Mouse (Mus musculus) thymus, postnatal 25 days (tissue): ENCODE measurements at regions not wholly inside any gene's neighbourhood (a gene's known extent, or its start where the extent isn't known, plus 50 kb on each side); places are given as distances from the start of the nearest gene placed in this dataset.
"Not testable (repeated sequence)": the region's sequence is repeated elsewhere in the genome, so short reads cannot be mapped to it uniquely, and the experiment has no call there.

ENCODE experiments used
- DNase-seq: peaks from one replicate; pipeline ENCODE4 v3.0.0; 2022

GRCm38 (mm10) chr19:59516957-59517356 lies 58.8 kb downstream of the Emx2 start:
- no peak for DNase-seq

DNA sequence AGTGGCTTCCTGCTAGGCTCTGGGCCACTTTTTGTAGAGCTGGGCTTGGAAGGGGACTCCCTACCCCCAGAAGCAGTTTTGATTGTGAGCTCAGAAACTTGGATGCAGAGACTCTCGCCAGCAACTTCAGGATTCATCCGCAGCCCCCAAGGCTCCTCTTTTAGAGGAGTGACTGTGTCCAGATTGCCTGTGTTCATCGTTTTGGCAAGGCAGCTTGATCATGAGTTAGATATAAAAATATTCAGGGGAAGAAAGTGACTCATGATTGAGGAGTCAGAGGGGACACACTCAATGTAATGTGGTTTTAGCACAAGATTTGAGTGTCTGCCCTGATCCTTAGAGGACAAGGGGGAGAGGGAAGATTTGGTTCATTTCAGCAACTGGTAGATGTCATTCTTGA lies 61.0 kb downstream of the Emx2 start:
- DNase-seq = no peak

DNA sequence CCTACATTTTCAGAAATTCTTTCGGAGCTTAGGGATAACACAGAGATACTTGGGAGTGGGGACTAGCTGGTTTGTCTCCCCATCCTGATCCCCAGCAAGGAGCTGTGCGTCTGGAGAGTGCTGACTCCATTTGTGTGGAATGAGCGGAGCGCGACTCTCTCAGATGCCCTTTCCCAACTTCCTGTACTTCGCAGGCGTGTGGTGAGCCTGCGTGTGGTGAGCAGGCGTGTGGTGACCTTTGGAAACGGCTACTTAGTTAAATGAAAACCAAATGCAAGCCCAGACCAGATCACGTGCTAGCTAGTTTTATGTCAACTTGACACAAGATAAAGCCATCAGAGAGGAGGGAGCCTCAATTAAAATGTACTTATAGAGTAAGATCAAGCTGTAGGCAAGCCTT lies 64.0 kb downstream of the Emx2 start:
- no peak for DNase-seq

GRCm38 (mm10) chr19:59523356-59523755 lies 65.2 kb downstream of the Emx2 start:
- DNase-seq = no peak

- no peak for DNase-seq
Observed at GRCm38 (mm10) chr19:59564101-59564500, 105.9 kb downstream of the Emx2 start.

DNA sequence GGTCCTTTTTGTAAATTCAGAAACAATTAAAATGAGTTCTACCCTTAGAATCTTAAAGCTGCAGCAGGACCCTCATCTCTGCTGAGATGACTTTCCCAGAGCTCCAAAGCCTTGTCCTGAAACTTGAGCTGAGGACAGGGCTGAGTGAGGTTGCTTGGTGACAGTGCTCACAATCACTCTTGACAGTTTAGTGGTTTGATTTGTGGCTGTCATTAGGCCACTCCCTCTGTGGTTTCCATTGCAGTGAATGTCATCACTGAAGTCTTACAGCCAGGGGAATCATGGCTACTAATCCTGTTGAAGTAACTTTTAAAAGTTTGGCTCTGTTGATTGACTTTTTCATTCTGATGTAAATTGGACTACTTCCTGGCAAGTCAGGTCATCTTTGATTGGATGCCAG lies 110.7 kb downstream of the Emx2 start:
- no peak for DNase-seq

DNA sequence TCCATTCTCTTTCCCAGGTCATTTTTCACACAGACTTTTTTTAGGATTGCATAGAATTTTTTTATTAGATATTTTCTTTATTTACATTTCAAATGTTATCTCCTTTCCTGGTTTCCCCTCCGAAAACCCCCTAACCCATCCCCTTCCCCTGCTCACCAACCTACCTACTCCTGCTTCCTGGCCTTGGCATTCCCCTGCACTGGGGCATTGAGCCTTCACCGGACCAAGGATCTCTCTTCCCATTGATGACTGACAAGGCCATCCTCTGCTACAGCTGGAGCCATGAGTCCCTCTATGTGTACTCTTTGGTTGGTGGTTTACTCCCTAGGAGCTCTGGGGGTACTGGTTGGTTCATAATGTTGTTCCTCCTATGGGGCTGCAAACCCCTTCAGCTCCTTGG lies 111.4 kb downstream of the Emx2 start:
- DNase-seq = not testable (repeated sequence)

- DNase-seq = no peak
Observed at GRCm38 (mm10) chr19:59574346-59574745, 116.2 kb downstream of the Emx2 start.

- DNase-seq = no peak
Observed at GRCm38 (mm10) chr19:59577886-59578285, 119.7 kb downstream of the Emx2 start.

GRCm38 (mm10) chr19:59579676-59580075 lies 121.5 kb downstream of the Emx2 start:
- no peak for DNase-seq

- DNase-seq = no peak
Observed at GRCm38 (mm10) chr19:59585835-59586234, 127.7 kb downstream of the Emx2 start.

- DNase-seq = no peak
Observed at GRCm38 (mm10) chr19:59587303-59587702, 129.1 kb downstream of the Emx2 start.

DNA sequence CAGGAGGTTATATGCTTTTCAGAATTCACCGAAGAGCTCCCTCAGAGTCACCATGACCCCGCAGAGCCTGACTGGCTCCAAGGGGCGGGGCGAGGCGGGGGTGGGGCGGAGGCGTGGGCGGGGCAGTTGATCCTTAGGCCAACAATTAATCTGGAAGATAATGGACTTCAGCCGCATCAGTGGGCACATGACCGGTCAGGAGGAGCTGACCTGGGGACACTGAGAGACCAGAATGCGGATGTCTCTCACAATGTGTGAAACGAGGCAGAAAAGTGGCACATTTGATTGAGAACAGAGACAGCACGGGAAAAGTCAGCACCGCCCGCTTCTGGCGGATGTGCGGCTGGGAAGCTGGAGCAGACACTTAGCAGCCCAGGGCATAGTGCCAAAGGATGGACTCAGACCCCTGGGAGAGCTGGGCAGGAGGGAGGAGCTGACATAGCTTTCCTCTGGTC lies 129.9 kb downstream of the Emx2 start:
- DNase-seq = peak; percentile 13

GRCm38 (mm10) chr19:59590021-59590420 lies 131.8 kb downstream of the Emx2 start:
- no peak for DNase-seq

DNA sequence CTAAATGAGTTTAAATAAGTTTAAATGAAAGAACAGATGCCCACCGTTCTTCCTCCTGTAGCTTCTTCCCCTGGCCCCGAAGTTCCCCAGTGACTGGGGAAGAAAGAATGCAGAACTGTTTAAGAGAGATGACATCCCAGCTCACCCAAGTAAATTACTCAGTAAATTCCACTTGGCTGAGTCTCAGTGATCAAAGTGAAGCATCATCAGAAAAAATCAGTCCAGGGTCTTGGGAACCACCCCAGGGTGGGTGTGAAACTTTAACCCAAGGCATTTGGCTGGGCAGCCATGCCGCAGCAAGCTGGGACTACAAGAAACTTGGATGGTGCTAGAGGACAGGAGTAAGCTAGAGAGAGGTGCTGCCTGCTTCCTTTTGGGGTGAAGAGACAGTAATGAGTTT lies 133.9 kb downstream of the Emx2 start:
- no peak for DNase-seq

DNA sequence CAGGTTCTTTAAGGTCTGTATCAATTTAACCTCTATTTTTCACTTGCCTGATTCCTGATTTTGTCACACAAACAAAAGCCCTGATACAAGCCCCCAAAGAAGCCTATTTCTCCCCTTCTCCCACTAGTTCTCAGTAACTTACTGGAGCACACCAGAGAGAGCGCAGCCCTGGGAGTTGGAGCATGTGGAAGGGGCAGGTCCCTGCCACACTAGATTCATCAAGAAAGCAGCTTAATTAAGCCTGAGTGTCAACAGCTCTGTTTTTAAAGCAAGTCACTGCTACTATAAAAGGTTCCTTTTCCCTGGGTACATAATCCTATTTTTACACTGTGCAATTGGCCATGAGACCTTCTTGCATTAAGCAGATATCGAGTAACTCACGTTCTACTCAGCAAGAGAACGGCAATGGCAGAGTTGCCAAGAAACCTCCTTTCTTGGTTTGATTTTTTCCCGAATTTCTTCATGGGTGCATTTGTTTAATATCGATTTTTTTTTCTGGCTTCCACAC lies 166.2 kb downstream of the Emx2 start:
- no peak for DNase-seq

DNA sequence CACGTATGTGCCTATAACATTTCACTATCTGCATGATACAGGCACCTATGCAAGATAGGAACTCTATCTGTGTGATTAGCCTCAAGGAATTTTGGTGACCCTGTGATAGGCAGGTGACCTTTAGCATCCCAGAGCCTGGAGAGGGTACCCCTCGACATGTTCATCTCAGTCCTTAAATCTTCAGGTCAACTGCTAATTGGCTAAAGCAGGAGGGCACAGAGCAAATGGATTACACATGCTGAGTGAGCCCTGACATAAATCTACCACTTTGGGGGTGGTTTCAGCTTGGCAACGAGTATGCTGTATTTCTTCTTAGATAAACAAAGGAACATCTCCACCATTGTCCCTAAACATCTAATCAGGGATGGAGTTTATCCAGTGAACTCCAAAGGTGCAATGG lies 169.5 kb downstream of the Emx2 start:
- DNase-seq = no peak

- DNase-seq = no peak
Observed at GRCm38 (mm10) chr19:59628296-59629160, 170.4 kb downstream of the Emx2 start.

DNA sequence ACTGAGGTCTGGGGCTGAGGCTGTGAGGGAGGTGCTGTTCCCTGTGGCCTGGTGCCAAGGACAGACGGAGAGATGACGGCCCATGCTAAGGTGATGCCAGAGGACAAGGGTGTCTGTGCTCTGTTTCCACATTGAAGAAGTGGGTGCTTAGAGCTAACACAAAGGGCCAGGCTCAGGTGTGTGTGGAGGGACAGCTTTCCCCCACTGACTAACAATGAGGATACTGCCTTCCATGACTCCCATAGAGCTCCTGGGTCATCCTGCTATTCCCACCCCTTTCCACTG lies 170.9 kb downstream of the Emx2 start:
- no peak for DNase-seq

- DNase-seq = no peak
Observed at GRCm38 (mm10) chr19:59630095-59630494, 171.9 kb downstream of the Emx2 start.

DNA sequence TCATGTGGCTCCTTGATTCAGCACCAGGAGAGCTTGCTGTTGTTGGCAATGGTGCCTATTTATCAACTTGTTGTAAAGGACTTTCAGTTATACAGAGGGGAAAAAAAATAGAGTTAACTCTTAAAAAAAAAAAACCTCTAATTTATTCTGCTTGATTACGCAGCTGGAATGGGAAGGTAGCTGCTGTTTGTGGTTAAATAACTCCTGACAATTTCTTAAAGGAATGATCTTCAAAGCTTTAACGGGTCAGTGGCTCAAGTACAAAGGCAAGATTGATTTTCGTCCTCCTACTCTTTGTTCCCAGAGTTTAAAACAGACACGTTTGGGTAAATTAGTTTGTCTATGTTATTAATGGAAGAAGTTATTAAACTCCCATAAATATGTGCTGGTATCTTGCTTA lies 172.5 kb downstream of the Emx2 start:
- DNase-seq = no peak

DNA sequence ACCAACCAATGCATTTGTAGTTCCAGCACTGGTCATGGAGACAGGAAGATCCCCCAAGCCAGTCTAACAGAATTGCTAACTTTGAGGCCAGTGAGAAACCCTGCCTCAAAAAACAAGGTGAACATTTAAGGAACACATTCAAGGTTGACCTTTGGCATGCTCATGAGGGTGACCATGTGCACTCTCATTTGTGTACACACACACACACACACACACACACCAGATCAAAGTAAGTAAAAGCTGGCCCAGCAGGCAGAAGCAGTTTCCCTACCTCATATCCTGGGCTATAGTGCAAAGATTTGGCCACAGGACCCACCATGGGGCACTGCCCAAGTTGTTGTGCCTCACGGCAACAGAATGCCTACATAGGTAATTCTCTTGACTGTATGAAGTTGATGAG lies 173.4 kb downstream of the Emx2 start:
- no peak for DNase-seq

DNA sequence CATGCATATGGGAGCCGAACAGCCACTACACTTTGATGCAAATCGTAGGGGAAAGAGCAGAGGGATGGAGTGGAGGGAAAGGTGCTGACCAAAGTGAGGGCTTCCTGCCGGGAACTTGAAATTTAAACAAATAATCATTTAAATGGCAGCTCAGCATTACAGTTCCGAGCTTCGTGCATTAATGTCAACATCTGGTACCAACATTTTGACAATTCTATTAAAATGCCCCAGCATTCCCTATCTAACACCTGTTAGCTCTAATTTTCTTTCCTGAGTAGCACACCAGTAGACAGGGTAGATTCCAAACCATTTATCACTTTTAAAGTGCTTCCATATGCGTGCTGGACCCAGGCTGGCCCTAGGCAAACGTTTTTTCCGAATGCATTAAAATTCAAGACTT lies 178.1 kb downstream of the Emx2 start:
- no peak for DNase-seq

GRCm38 (mm10) chr19:59642606-59643005 lies 184.4 kb downstream of the Emx2 start:
- no peak for DNase-seq

- no peak for DNase-seq
Observed at GRCm38 (mm10) chr19:59646231-59646630, 188.1 kb downstream of the Emx2 start.
